Mouse (Mus musculus) kidney, embryonic 16.5 days (tissue): ENCODE data around the gene H2-Eb2. TPM values are rescaled to one million over a fixed set of nuclear protein-coding genes. Genes with fewer than 3 reads are reported as not detected.

Source experiments
- ATAC-seq: fragments of 200-750 bp; cut with Nextera tagmentation; 2 replicates; pipeline ENCODE4 v1.8.0; 2017; ENCODE audit warnings: moderate TSS enrichment; ENCODE audit not compliant: low FRiP score, low TSS enrichment
- H3K27ac ChIP-seq: fragments of 300-500 bp; sonication (generic); 2 replicates; pipeline ENCODE4 v1.5.1; 2014; ENCODE audit warnings: low read length
- H3K27me3 ChIP-seq: fragments of 300-500 bp; sonication (generic); 2 replicates; pipeline ENCODE4 v1.6.1; 2014; ENCODE audit warnings: low read length, control low read depth, mixed read lengths; ENCODE audit not compliant: insufficient read depth
- H3K36me3 ChIP-seq: fragments of 300-500 bp; sonication (generic); 2 replicates; pipeline ENCODE4 v1.6.1; 2014; ENCODE audit warnings: low read length, control low read depth, mixed read lengths; ENCODE audit not compliant: insufficient read depth
- H3K4me1 ChIP-seq: fragments of 300-500 bp; sonication (generic); 2 replicates; pipeline ENCODE4 v1.6.1; 2014; ENCODE audit warnings: low read length, control low read depth, mixed read lengths; ENCODE audit not compliant: insufficient read depth
- H3K4me2 ChIP-seq: fragments of 300-500 bp; sonication (generic); replicated peaks from 2 replicates; pipeline ENCODE4 v1.6.1; 2014; ENCODE audit warnings: low read depth, low read length
- H3K4me3 ChIP-seq: fragments of 300-500 bp; sonication (generic); 2 replicates; pipeline ENCODE4 v1.5.1; 2014; ENCODE audit warnings: mild to moderate bottlenecking, low read length
- H3K9ac ChIP-seq: fragments of 300-500 bp; sonication (generic); replicated peaks from 2 replicates; pipeline ENCODE4 v1.6.1; 2014; ENCODE audit warnings: low read length
- H3K9me3 ChIP-seq: fragments of 300-500 bp; sonication (generic); 2 replicates; pipeline ENCODE4 v1.6.1; 2016; ENCODE audit warnings: low read length, control low read depth
- WGBS: fragments of 180-500 bp; shearing (Covaris S2); extraction: QIAGEN DNeasy Blood & Tissue Kit; methylation state at CpG from one replicate; pipeline ENCODE4 v1.1.7; 2014; 5-methylcytosine and 5-hydroxymethylcytosine counted together
- polyA plus RNA-seq: library from polyadenylated mRNA; unstranded; fragments of >200 nt; fragmentation: Nextera tagmentation; extraction: Ambion mirVana; gene quantifications from 2 replicates; pipeline ENCODE4 v1.2.1, GENCODE M21; 2015

H2-Eb2 gene
- polyA plus RNA-seq, 1 experiment from 2014 or later: 0.04 TPM

DNA sequence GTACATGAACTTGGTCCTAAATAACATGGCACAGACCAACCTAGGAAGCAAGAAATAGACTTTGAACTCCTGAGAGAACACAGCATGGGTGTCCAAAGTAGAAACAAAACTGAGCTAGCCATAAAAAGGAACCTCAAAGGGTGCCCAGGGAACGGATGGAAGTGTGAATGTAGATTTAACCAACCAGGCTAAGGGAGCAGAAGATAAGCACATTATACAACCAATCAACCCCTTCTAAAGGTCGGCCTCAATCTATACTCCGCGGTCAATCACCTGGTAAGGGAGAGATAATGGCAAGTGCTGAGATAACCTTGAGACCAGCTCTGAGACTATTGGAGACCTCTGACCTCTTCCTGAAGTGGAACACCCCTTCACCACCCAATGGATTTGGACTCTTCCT, 45.1 kb downstream of the H2-Eb2 start:
- H3K9ac ChIP-seq: no peak overlapping the region
- no peak overlapping the region for H3K4me2 ChIP-seq
- no peak for ATAC-seq
- no peaks in the 10 kb centered on the region for H3K27me3 ChIP-seq
- 77% methylated on average over 4 of the region's 4 CpGs for WGBS
- no peak overlapping the region for H3K27ac ChIP-seq
- no peaks in the 10 kb centered on the region for H3K36me3 ChIP-seq
- no peak overlapping the region for H3K4me3 ChIP-seq
- H3K4me1 ChIP-seq: no peaks in the 10 kb centered on the region
- H3K9me3 ChIP-seq: no peaks in the 10 kb centered on the region

- 67% methylated on average over 6 of the region's 6 CpGs for WGBS
- no peaks in the 10 kb centered on the region for H3K27me3 ChIP-seq
- no peak overlapping the region for H3K4me2 ChIP-seq
- no peaks in the 10 kb centered on the region for H3K9me3 ChIP-seq
- no peak overlapping the region for H3K9ac ChIP-seq
- no peak overlapping the region for H3K4me3 ChIP-seq
- H3K4me1 ChIP-seq: no peaks in the 10 kb centered on the region
- H3K36me3 ChIP-seq: no peaks in the 10 kb centered on the region
- no peak for ATAC-seq
- no peak overlapping the region for H3K27ac ChIP-seq
Measured at GRCm38 (mm10) chr17:34373055-34373709, 47.7 kb downstream of the H2-Eb2 start.

- 75% methylated on average over 2 of the region's 2 CpGs for WGBS
- H3K4me2 ChIP-seq: no peak within 1 kb of the TSS
- no peaks in the 10 kb centered on the region for H3K9me3 ChIP-seq
- no peak within 1 kb of the TSS for H3K27ac ChIP-seq
- H3K4me1 ChIP-seq: no peaks in the 10 kb centered on the region
- no peak within 1 kb of the TSS for H3K4me3 ChIP-seq
- no peak within 1 kb of the TSS for H3K9ac ChIP-seq
- no peak for ATAC-seq
- H3K36me3 ChIP-seq: no peaks in the 10 kb centered on the region
- no peaks in the 10 kb centered on the region for H3K27me3 ChIP-seq
Measured at GRCm38 (mm10) chr17:34376847-34377246, 51.4 kb downstream of the H2-Eb2 start, which contains the start of gene Btnl1. Gene Btnl1 (plus strand): TSS chr17:34377132.

DNA sequence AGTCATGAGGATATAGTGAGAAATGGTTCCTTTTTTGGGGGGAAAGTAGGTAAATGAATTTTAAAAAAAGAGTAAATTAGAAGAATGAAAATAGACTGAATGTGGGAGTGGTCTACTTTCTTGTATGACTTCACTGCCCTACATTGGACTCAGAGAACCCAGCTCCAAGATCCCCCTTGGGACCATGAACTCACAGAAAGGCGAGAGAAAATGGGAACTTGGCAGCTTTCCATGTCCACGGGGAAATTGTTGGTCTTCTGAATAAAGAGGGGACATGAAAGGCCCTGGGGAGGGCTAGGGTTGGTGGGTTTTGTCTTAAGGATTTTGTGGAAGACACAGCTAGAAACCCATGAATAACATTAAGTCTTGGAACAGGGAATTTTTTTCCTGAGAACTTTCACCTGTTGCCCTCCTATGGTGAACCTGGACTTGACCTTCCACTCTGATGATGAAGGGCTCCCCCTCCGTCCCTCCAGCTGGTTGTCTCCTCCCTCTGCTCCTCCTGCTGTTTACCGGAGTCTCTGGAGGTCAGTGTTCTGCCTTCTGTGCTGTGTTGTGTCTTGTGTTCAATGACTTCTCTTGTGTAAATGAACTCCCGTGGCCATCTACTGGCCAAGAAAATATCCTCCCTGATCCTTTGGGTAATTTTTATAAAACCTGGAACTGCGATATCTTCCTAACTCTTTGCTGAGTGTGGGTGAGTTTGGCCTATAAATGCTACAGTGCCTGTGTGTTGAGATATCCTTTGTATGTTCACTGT, 52.2 kb downstream of the H2-Eb2 start:
- Histone ChIP-seq H3K9ac (no peak overlapping the region), H3K36me3 (no peaks in the 10 kb centered on the region), H3K4me1 (no peaks in the 10 kb centered on the region), H3K4me3 (no peak overlapping the region), H3K4me2 (no peak overlapping the region), H3K27ac (no peak overlapping the region), H3K9me3 (no peaks in the 10 kb centered on the region), H3K27me3 (no peaks in the 10 kb centered on the region)
- 56% methylated on average over 6 of the region's 6 CpGs for WGBS
- ATAC-seq: no peak

DNA sequence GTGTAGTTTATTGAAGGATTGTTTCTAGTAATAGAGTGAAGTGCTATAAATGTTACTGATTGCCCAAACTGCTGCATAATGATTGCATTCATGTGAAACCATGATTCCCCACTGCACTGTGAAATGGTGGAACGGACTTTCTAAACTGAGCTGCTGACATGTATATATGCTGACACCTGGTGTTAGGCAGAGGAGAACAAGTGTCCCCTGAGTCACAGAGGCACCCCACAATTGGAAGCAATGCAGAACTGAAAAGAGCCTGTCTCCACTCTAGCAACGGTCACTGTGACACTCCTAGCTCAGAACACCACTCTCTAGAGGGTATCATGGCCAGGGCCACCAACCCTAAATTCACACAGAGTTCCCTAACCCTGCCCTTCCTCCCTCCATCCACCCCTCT, 53.3 kb downstream of the H2-Eb2 start:
- Histone ChIP-seq H3K9me3 (0 out of 2 replicates have a peak, but pooled peaks cover 3% of the 10 kb centered on the region), H3K4me3 (no peak overlapping the region), H3K9ac (no peak overlapping the region), H3K4me2 (no peak overlapping the region), H3K27me3 (no peaks in the 10 kb centered on the region), H3K4me1 (no peaks in the 10 kb centered on the region), H3K36me3 (no peaks in the 10 kb centered on the region), H3K27ac (no peak overlapping the region)
- WGBS: 70% methylated on average over 2 of the region's 2 CpGs
- no peak for ATAC-seq

- no peaks in the 10 kb centered on the region for H3K36me3 ChIP-seq
- H3K4me1 ChIP-seq: no peaks in the 10 kb centered on the region
- 86% methylated on average over 7 of the region's 7 CpGs for WGBS
- no peak for ATAC-seq
- 0 out of 2 replicates have a peak, but pooled peaks cover 3% of the 10 kb centered on the region for H3K9me3 ChIP-seq
- H3K4me3 ChIP-seq: no peak overlapping the region
- H3K27ac ChIP-seq: no peak overlapping the region
- no peak overlapping the region for H3K4me2 ChIP-seq
- H3K9ac ChIP-seq: no peak overlapping the region
- no peaks in the 10 kb centered on the region for H3K27me3 ChIP-seq
Measured at GRCm38 (mm10) chr17:34379451-34379850, 54.0 kb downstream of the H2-Eb2 start.

DNA sequence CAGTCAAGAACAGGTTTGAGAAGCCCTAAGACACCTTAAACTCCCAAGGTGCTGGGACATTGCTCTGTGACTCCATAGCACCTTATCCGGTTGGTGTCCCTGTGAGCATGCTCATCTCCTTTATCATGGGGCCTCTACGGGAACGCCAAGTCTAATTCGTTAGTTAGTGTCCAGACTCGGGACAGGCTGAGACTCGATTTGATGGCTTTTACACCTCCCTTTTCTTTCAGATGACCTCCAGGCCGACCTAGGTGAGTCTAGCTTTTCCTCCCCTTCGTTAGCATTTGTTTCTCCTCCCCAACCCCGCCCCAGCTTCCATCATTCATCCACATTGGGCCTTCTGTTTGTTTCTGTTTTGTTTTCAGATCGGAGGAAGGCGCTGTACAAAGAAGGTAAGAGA, 56.4 kb downstream of the H2-Eb2 start:
- no peak overlapping the region for H3K4me2 ChIP-seq
- H3K27me3 ChIP-seq: no peaks in the 10 kb centered on the region
- H3K36me3 ChIP-seq: no peaks in the 10 kb centered on the region
- no peaks in the 10 kb centered on the region for H3K4me1 ChIP-seq
- no peak for ATAC-seq
- H3K9me3 ChIP-seq: 0 out of 2 replicates have a peak, but pooled peaks cover 3% of the 10 kb centered on the region
- H3K9ac ChIP-seq: no peak overlapping the region
- no peak overlapping the region for H3K4me3 ChIP-seq
- 55% methylated on average over 11 of the region's 11 CpGs for WGBS
- no peak overlapping the region for H3K27ac ChIP-seq

- no peak overlapping the region for H3K9ac ChIP-seq
- no peak overlapping the region for H3K27ac ChIP-seq
- no peaks in the 10 kb centered on the region for H3K27me3 ChIP-seq
- H3K4me3 ChIP-seq: no peak overlapping the region
- 73% methylated on average over 7 of the region's 7 CpGs for WGBS
- no peak overlapping the region for H3K4me2 ChIP-seq
- H3K9me3 ChIP-seq: 0 out of 2 replicates have a peak, but pooled peaks cover 3% of the 10 kb centered on the region
- no peaks in the 10 kb centered on the region for H3K36me3 ChIP-seq
- H3K4me1 ChIP-seq: no peaks in the 10 kb centered on the region
- no peak for ATAC-seq
Measured at GRCm38 (mm10) chr17:34383212-34383611, 57.7 kb downstream of the H2-Eb2 start.

DNA sequence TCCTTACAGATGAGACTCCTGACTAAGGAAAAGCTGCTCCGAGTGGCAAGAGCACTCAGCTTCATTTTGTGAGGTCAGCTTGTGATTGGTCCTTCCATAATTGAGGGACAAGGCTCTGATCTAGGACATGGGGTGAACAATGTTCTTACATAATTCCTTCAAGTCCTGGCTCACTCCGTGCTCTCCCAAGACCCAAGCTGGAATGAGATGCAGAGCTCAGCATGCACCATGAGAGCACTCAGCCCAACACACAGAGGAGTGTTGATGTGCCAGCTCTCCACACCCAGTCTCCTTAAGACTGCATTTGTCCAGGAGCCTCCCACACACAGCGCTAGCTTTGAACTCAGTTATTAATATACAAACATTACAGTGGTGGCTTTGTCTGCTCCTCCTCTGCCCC, 59.2 kb downstream of the H2-Eb2 start:
- Histone ChIP-seq H3K27me3 (no peaks in the 10 kb centered on the region), H3K4me3 (no peak overlapping the region), H3K4me2 (no peak overlapping the region), H3K36me3 (no peaks in the 10 kb centered on the region), H3K9me3 (0 out of 2 replicates have a peak, but pooled peaks cover 3% of the 10 kb centered on the region), H3K27ac (no peak overlapping the region), H3K9ac (no peak overlapping the region), H3K4me1 (no peaks in the 10 kb centered on the region)
- WGBS: 70% methylated on average over 3 of the region's 3 CpGs
- ATAC-seq: no peak

- Histone ChIP-seq H3K9me3 (0 out of 2 replicates have a peak, but pooled peaks cover 3% of the 10 kb centered on the region), H3K27ac (no peak overlapping the region), H3K4me2 (no peak overlapping the region), H3K4me3 (no peak overlapping the region), H3K4me1 (no peaks in the 10 kb centered on the region), H3K36me3 (no peaks in the 10 kb centered on the region), H3K27me3 (0 out of 2 replicates have a peak, but pooled peaks cover 2% of the 10 kb centered on the region), H3K9ac (no peak overlapping the region)
- 72% methylated on average over 2 of the region's 2 CpGs for WGBS
- no peak for ATAC-seq
Measured at GRCm38 (mm10) chr17:34386656-34387055, 61.2 kb downstream of the H2-Eb2 start.
